ENCODE assay signal across 8 mouse cellular contexts in genomic region chr2:147013194-147013969, GRCm38 (mm10). TPM values are rescaled to one million over a fixed set of nuclear protein-coding genes. Genes with fewer than 3 reads are reported as not detected.
DNase-seq lines count a peak whose midpoint lies in the region; ATAC-seq lines count a peak whose summit lies in the region.

No protein-coding gene starts in this region.

- no peaks in the 10 kb centered on the region for H3K9me3 ChIP-seq in forebrain, embryonic 12.5 days

- H3K4me3 ChIP-seq in forebrain, embryonic 12.5 days (replicated peaks): peak overlapping the region; percentile 81

- DNase-seq in ES-CJ7 (ENCODE audit: low read depth, low spot score): peak; percentile 86
- peak; percentile 69 to 78 for DNase-seq in adrenal gland, postnatal 36 days
- peak; percentile 39 to 54 for DNase-seq in layer of hippocampus, adult 8-10 months (ENCODE audit: low spot score in 2 of 2)
- DNase-seq in lung, postnatal 14 days: peak; percentile 62
- DNase-seq in retina, embryonic 14.5 days (ENCODE audit: low spot score): peak; percentile 93
- DNase-seq in urinary bladder, postnatal 25 days (ENCODE audit: low spot score): peak; percentile 53

- H3K4me2 ChIP-seq in forebrain, embryonic 12.5 days: peak overlapping the region; percentile 70

- H3K27ac ChIP-seq in forebrain, embryonic 12.5 days: peak overlapping the region; percentile 99

- under 1% methylated on average over 40 of the region's 59 CpGs for WGBS in forebrain, embryonic 12.5 days

- peak overlapping the region; percentile 83 for H3K9ac ChIP-seq in forebrain, embryonic 12.5 days

- peak; percentile 95 for ATAC-seq in forebrain, embryonic 12.5 days (ENCODE audit: low FRiP score)
- peak; percentile 68 to 73 for ATAC-seq in hematopoietic stem cell, adult 5-6 weeks (replicated peaks in 1 of 2; ENCODE audit: insufficient read depth in 1 of 2, low FRiP score in 2 of 2, low TSS enrichment in 1 of 2, low read depth in 1 of 2, poor library complexity in 2 of 2, severe bottlenecking in 2 of 2)

- peaks cover 22% of the 10 kb centered on the region for H3K4me1 ChIP-seq in forebrain, embryonic 12.5 days

- no peaks in the 10 kb centered on the region for H3K27me3 ChIP-seq in forebrain, embryonic 12.5 days

- H3K36me3 ChIP-seq in forebrain, embryonic 12.5 days (replicated peaks): peaks cover 3% of the 10 kb centered on the region; the same call in 1 of the 2 replicates

RNA-seq across cellular contexts. Expression of gene Xrn2, which starts 0.6 kb away (rescaled TPM):
- total RNA-seq in adrenal gland, postnatal 36 days (2021): 10 to 100 TPM; 44.9 to 62.9 TPM
- polyA plus RNA-seq in forebrain, embryonic 12.5 days (2016; fragmentation: Nextera tagmentation; extraction: Ambion mirVana): 103 and 114 TPM in 2 replicates
- total RNA-seq in hematopoietic stem cell, adult 5-6 weeks (2017): 178 and 214 TPM in 2 replicates
- 10 to 100 TPM; 43.8 to 53.6 (median 45.9) TPM for total RNA-seq in layer of hippocampus, adult 8-10 months (2022)

Comparison
In these comparisons a context has a peak if more than half of its experiments do, and no peak if none do; other contexts are left out.
1. Peak in every context shown above with its lines: DNase-seq, ATAC-seq, H3K4me3 ChIP-seq and H3K27ac ChIP-seq.